Mouse (Mus musculus): Measurements from ENCODE around the gene Lima1. TPM values are rescaled to one million over a fixed set of nuclear protein-coding genes. Genes with fewer than 3 reads are reported as not detected.

Gene Lima1
- polyA plus RNA-seq, 1 experiment from 2014 or later: 19.9 TPM

GRCm38 (mm10) chr15:99878541-99878940, 3.3 kb upstream of the Lima1 start:
- ATAC-seq (replicated peaks; ENCODE audit: extremely low read depth, insufficient read depth, low FRiP score): no peak
- Histone ChIP-seq H3K4me3 (ENCODE audit: low read length) (no peak overlapping the region), H3K4me1 (ENCODE audit: control insufficient read depth, insufficient read depth, low read length) (peaks cover 7% of the 10 kb centered on the region), H3K4me2 (ENCODE audit: low read depth, low read length) (no peak overlapping the region), H3K9ac (ENCODE audit: low read length) (no peak overlapping the region), H3K9me3 (replicated peaks; ENCODE audit: control insufficient read depth, low read length) (no peaks in the 10 kb centered on the region), H3K27me3 (ENCODE audit: control insufficient read depth, insufficient read depth, low read length) (no peaks in the 10 kb centered on the region), H3K27ac (ENCODE audit: low read length) (no peak overlapping the region), H3K36me3 (ENCODE audit: control insufficient read depth, insufficient read depth) (no peaks in the 10 kb centered on the region)
- WGBS: 78% methylated on average over 5 of the region's 5 CpGs

GRCm38 (mm10) chr15:99874612-99875333, 483 bp downstream of the Lima1 start:
- peak overlapping the region; percentile 85 for H3K4me3 ChIP-seq (ENCODE audit: low read length)
- peak; percentile 23; the same call in 1 of the 2 replicates for ATAC-seq (replicated peaks; ENCODE audit: extremely low read depth, insufficient read depth, low FRiP score)
- no peaks in the 10 kb centered on the region for H3K36me3 ChIP-seq (ENCODE audit: control insufficient read depth, insufficient read depth)
- H3K27ac ChIP-seq (ENCODE audit: low read length): peak overlapping the region; percentile 52
- peaks cover 7% of the 10 kb centered on the region for H3K4me1 ChIP-seq (ENCODE audit: control insufficient read depth, insufficient read depth, low read length)
- no peaks in the 10 kb centered on the region for H3K27me3 ChIP-seq (ENCODE audit: control insufficient read depth, insufficient read depth, low read length)
- H3K9ac ChIP-seq (ENCODE audit: low read length): peak overlapping the region; percentile 82
- WGBS: 4% methylated on average over 30 of the region's 30 CpGs
- H3K4me2 ChIP-seq (ENCODE audit: low read depth, low read length): peak overlapping the region; percentile 99
- no peaks in the 10 kb centered on the region for H3K9me3 ChIP-seq (replicated peaks; ENCODE audit: control insufficient read depth, low read length)

GRCm38 (mm10) chr15:99872543-99872942, 2.7 kb downstream of the Lima1 start:
- 94% methylated on average over 3 of the region's 3 CpGs for WGBS
- H3K27ac ChIP-seq (ENCODE audit: low read length): no peak overlapping the region
- no peak overlapping the region for H3K4me2 ChIP-seq (ENCODE audit: low read depth, low read length)
- H3K27me3 ChIP-seq (ENCODE audit: control insufficient read depth, insufficient read depth, low read length): no peaks in the 10 kb centered on the region
- H3K9me3 ChIP-seq (replicated peaks; ENCODE audit: control insufficient read depth, low read length): no peaks in the 10 kb centered on the region
- H3K4me3 ChIP-seq (ENCODE audit: low read length): no peak overlapping the region
- no peak for ATAC-seq (replicated peaks; ENCODE audit: extremely low read depth, insufficient read depth, low FRiP score)
- no peak overlapping the region for H3K9ac ChIP-seq (ENCODE audit: low read length)
- peaks cover 7% of the 10 kb centered on the region for H3K4me1 ChIP-seq (ENCODE audit: control insufficient read depth, insufficient read depth, low read length)
- H3K36me3 ChIP-seq (ENCODE audit: control insufficient read depth, insufficient read depth): no peaks in the 10 kb centered on the region

GRCm38 (mm10) chr15:99867654-99868053, 7.6 kb downstream of the Lima1 start:
- Histone ChIP-seq H3K36me3 (ENCODE audit: control insufficient read depth, insufficient read depth) (no peaks in the 10 kb centered on the region), H3K27me3 (ENCODE audit: control insufficient read depth, insufficient read depth, low read length) (no peaks in the 10 kb centered on the region), H3K9ac (ENCODE audit: low read length) (no peak overlapping the region), H3K27ac (ENCODE audit: low read length) (no peak overlapping the region), H3K4me2 (ENCODE audit: low read depth, low read length) (no peak overlapping the region), H3K4me3 (ENCODE audit: low read length) (no peak overlapping the region), H3K4me1 (ENCODE audit: control insufficient read depth, insufficient read depth, low read length) (peaks cover 7% of the 10 kb centered on the region; the same call in 1 of the 2 replicates), H3K9me3 (replicated peaks; ENCODE audit: control insufficient read depth, low read length) (0 out of 2 replicates have a peak, but pooled peaks cover 3% of the 10 kb centered on the region)
- WGBS: 48% methylated on average over 4 of the region's 4 CpGs
- ATAC-seq (replicated peaks; ENCODE audit: extremely low read depth, insufficient read depth, low FRiP score): no peak

- Histone ChIP-seq H3K9ac (ENCODE audit: low read length) (no peak overlapping the region), H3K27me3 (ENCODE audit: control insufficient read depth, insufficient read depth, low read length) (no peaks in the 10 kb centered on the region), H3K36me3 (ENCODE audit: control insufficient read depth, insufficient read depth) (no peaks in the 10 kb centered on the region), H3K9me3 (replicated peaks; ENCODE audit: control insufficient read depth, low read length) (0 out of 2 replicates have a peak, but pooled peaks cover 3% of the 10 kb centered on the region), H3K4me2 (ENCODE audit: low read depth, low read length) (peak overlapping the region; percentile 13; the same call in 1 of the 2 replicates), H3K27ac (ENCODE audit: low read length) (peak overlapping the region; percentile 46; the same call in 1 of the 2 replicates), H3K4me1 (ENCODE audit: control insufficient read depth, insufficient read depth, low read length) (peaks cover 7% of the 10 kb centered on the region; the same call in 1 of the 2 replicates), H3K4me3 (ENCODE audit: low read length) (no peak overlapping the region)
- ATAC-seq (replicated peaks; ENCODE audit: extremely low read depth, insufficient read depth, low FRiP score): peak; percentile 77; the same call in 1 of the 2 replicates
- 46% methylated on average over 15 of the region's 15 CpGs for WGBS
Observed at GRCm38 (mm10) chr15:99866450-99867221, 8.6 kb downstream of the Lima1 start.

GRCm38 (mm10) chr15:99865942-99866341, 9.3 kb downstream of the Lima1 start:
- Histone ChIP-seq H3K4me2 (ENCODE audit: low read depth, low read length) (no peak overlapping the region), H3K27me3 (ENCODE audit: control insufficient read depth, insufficient read depth, low read length) (no peaks in the 10 kb centered on the region), H3K4me1 (ENCODE audit: control insufficient read depth, insufficient read depth, low read length) (peaks cover 7% of the 10 kb centered on the region; the same call in 1 of the 2 replicates), H3K9ac (ENCODE audit: low read length) (no peak overlapping the region), H3K9me3 (replicated peaks; ENCODE audit: control insufficient read depth, low read length) (0 out of 2 replicates have a peak, but pooled peaks cover 3% of the 10 kb centered on the region), H3K4me3 (ENCODE audit: low read length) (no peak overlapping the region), H3K27ac (ENCODE audit: low read length) (peak overlapping the region; percentile 46; the same call in 1 of the 2 replicates), H3K36me3 (ENCODE audit: control insufficient read depth, insufficient read depth) (no peaks in the 10 kb centered on the region)
- ATAC-seq (replicated peaks; ENCODE audit: extremely low read depth, insufficient read depth, low FRiP score): 0 out of 2 replicates have a peak, but pooled peaks have one; percentile 32
- 41% methylated on average over 5 of the region's 5 CpGs for WGBS

- Histone ChIP-seq H3K27me3 (ENCODE audit: control insufficient read depth, insufficient read depth, low read length) (no peaks in the 10 kb centered on the region), H3K4me2 (ENCODE audit: low read depth, low read length) (no peak overlapping the region), H3K4me3 (ENCODE audit: low read length) (no peak overlapping the region), H3K27ac (ENCODE audit: low read length) (no peak overlapping the region), H3K4me1 (ENCODE audit: control insufficient read depth, insufficient read depth, low read length) (peaks cover 7% of the 10 kb centered on the region; the same call in 1 of the 2 replicates), H3K36me3 (ENCODE audit: control insufficient read depth, insufficient read depth) (no peaks in the 10 kb centered on the region), H3K9ac (ENCODE audit: low read length) (no peak overlapping the region), H3K9me3 (replicated peaks; ENCODE audit: control insufficient read depth, low read length) (0 out of 2 replicates have a peak, but pooled peaks cover 3% of the 10 kb centered on the region)
- no peak for ATAC-seq (replicated peaks; ENCODE audit: extremely low read depth, insufficient read depth, low FRiP score)
- 84% methylated on average over 20 of the region's 20 CpGs for WGBS
Observed at GRCm38 (mm10) chr15:99865494-99865941, 9.7 kb downstream of the Lima1 start.

- Histone ChIP-seq H3K27ac (ENCODE audit: low read length) (no peak overlapping the region), H3K9me3 (replicated peaks; ENCODE audit: control insufficient read depth, low read length) (0 out of 2 replicates have a peak, but pooled peaks cover 3% of the 10 kb centered on the region), H3K4me2 (ENCODE audit: low read depth, low read length) (no peak overlapping the region), H3K4me1 (ENCODE audit: control insufficient read depth, insufficient read depth, low read length) (peaks cover 7% of the 10 kb centered on the region; the same call in 1 of the 2 replicates), H3K27me3 (ENCODE audit: control insufficient read depth, insufficient read depth, low read length) (no peaks in the 10 kb centered on the region), H3K36me3 (ENCODE audit: control insufficient read depth, insufficient read depth) (no peaks in the 10 kb centered on the region), H3K4me3 (ENCODE audit: low read length) (no peak overlapping the region), H3K9ac (ENCODE audit: low read length) (no peak overlapping the region)
- WGBS: 81% methylated on average over 7 of the region's 7 CpGs
- no peak for ATAC-seq (replicated peaks; ENCODE audit: extremely low read depth, insufficient read depth, low FRiP score)
Observed at GRCm38 (mm10) chr15:99865046-99865445, 10.2 kb downstream of the Lima1 start.
